Mouse (Mus musculus): ENCODE data around the gene Dapp1.

DNA sequence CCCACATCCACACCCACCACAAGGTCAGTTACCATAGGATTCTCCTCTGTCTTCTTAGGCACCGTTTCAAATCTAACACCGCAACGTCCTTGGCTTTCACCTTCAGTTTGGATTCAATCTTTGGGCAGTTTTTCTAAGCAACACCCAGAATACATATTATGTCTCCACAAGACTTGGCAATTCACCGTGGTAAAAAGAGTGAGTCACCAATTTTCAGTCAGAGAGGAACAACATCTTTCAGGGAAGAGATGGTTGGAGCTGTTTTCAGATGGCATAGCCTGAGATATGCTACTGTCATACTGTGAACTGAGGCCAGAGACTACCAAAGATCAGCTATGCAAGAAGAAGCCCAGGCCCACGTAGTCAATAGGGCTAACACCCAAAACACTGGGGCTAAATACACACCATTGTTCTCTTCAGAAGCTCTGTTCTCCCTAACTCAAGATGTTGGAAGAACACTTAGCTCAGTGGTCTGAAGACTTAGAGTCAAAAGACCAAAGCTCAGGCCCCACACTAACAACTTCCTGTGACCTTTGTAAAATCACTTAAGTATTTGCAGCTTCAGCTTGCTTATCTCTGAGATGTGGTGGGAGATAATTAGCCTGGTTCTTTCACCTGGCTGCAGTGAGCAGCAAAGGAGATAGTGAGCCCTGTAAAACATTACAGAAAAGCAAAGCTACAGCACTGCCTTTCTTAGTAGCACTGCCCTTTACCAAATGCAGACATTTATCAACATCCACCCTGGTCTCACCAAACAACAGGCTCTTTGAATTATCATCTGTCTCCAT, 46.4 kb upstream of the Dapp1 start:
- no peak for TF ChIP-seq CTCF (IDR thresholded peaks at IDR 0.05; ENCODE audit: low read depth)
- TF ChIP-seq EP300 (IDR thresholded peaks at IDR 0.05; ENCODE audit: low read depth) = no peak

Data from liver, embryonic 14.5 days (tissue).